Comparison of ENCODE assay signal across 7 mouse cellular contexts in genomic region chr9:24503858-24504219, GRCm38 (mm10). TPM values are rescaled to one million over a fixed set of nuclear protein-coding genes. Genes with fewer than 3 reads are reported as not detected.
DNase-seq lines count a peak whose midpoint lies in the region; ATAC-seq and TF ChIP-seq lines count a peak whose summit lies in the region.

No protein-coding gene starts in this region.

- H3K4me3 ChIP-seq in liver, adult 2 months (ENCODE audit: insufficient read depth, low read depth, low read length) = peak overlapping the region; percentile 88
- peak overlapping the region; percentile 70 for H3K4me3 ChIP-seq in embryonic facial prominence, embryonic 12.5 days
- H3K4me3 ChIP-seq in hindbrain, embryonic 11.5 days (ENCODE audit: low read depth, low read length) = peak overlapping the region; percentile 56

- H3K27me3 ChIP-seq in liver, adult 2 months (ENCODE audit: control insufficient read depth, insufficient read depth, low read length) = no peaks in the 10 kb centered on the region
- H3K27me3 ChIP-seq in embryonic facial prominence, embryonic 12.5 days = no peaks in the 10 kb centered on the region
- no peaks in the 10 kb centered on the region for H3K27me3 ChIP-seq in hindbrain, embryonic 11.5 days (ENCODE audit: control insufficient read depth, insufficient read depth, low read length)

- WGBS in liver, adult 2 months = 4% methylated on average over 5 of the region's 5 CpGs
- 5% methylated on average over 5 of the region's 5 CpGs for WGBS in embryonic facial prominence, embryonic 12.5 days
- 14% methylated on average over 5 of the region's 5 CpGs for WGBS in hindbrain, embryonic 11.5 days

- H3K4me1 ChIP-seq in liver, adult 2 months (ENCODE audit: control insufficient read depth, insufficient read depth, low read length) = peaks cover 18% of the 10 kb centered on the region
- peaks cover 16% of the 10 kb centered on the region for H3K4me1 ChIP-seq in embryonic facial prominence, embryonic 12.5 days
- no peaks in the 10 kb centered on the region; the same call in 1 of the 2 replicates for H3K4me1 ChIP-seq in hindbrain, embryonic 11.5 days (replicated peaks; ENCODE audit: control insufficient read depth, insufficient read depth, low read length)

- no peak overlapping the region; the same call in 1 of the 2 replicates for H3K9ac ChIP-seq in liver, adult 2 months (ENCODE audit: low read depth, low read length)
- no peak overlapping the region for H3K9ac ChIP-seq in embryonic facial prominence, embryonic 12.5 days
- peak overlapping the region; percentile 62 for H3K9ac ChIP-seq in hindbrain, embryonic 11.5 days (ENCODE audit: low read depth, low read length)

- H3K27ac ChIP-seq in liver, adult 2 months (replicated peaks; ENCODE audit: insufficient read depth, low read depth, low read length) = peak overlapping the region; percentile 97
- peak overlapping the region; percentile 93; the same call in 1 of the 2 replicates for H3K27ac ChIP-seq in embryonic facial prominence, embryonic 12.5 days
- H3K27ac ChIP-seq in hindbrain, embryonic 11.5 days (ENCODE audit: low read depth, low read length) = no peak overlapping the region

- H3K79me2 ChIP-seq in liver, adult 2 months (ENCODE audit: control insufficient read depth, insufficient read depth, low read length) = peaks cover 17% of the 10 kb centered on the region

- DNase-seq in liver, adult 2 months (ENCODE audit: extremely low read depth, low read depth, low spot score) = peak; percentile 70
- no peak for DNase-seq in liver
- DNase-seq in hindbrain, embryonic 11.5 days (ENCODE audit: low spot score) = peak; percentile 29
- peak; percentile 32 for DNase-seq in lung, postnatal 36 days
- DNase-seq in urinary bladder, postnatal 10 days (ENCODE audit: low spot score) = no peak

- ATAC-seq in embryonic facial prominence, embryonic 12.5 days (ENCODE audit: insufficient number of reproducible peaks, insufficient read depth, low FRiP score, low TSS enrichment) = no peak
- no peak for ATAC-seq in hindbrain, embryonic 11.5 days (ENCODE audit: low FRiP score)
- no peak for ATAC-seq in frontal cortex, adult (ENCODE audit: low TSS enrichment)

- no peaks in the 10 kb centered on the region for H3K9me3 ChIP-seq in embryonic facial prominence, embryonic 12.5 days
- H3K9me3 ChIP-seq in hindbrain, embryonic 11.5 days (ENCODE audit: control insufficient read depth, low read length) = no peaks in the 10 kb centered on the region

- no peak for TF ChIP-seq CTCF in liver, adult 2 months (IDR thresholded peaks at IDR 0.05; ENCODE audit: low read depth, low read length)

- peak overlapping the region; percentile 62 for H3K4me2 ChIP-seq in embryonic facial prominence, embryonic 12.5 days (replicated peaks)
- peak overlapping the region; percentile 60 for H3K4me2 ChIP-seq in hindbrain, embryonic 11.5 days (replicated peaks; ENCODE audit: low read depth, low read length)

- TF ChIP-seq POLR2A in liver, adult 2 months (IDR thresholded peaks at IDR 0.05; ENCODE audit: extremely low read depth, insufficient read depth, low read length) = no peak

- H3K36me3 ChIP-seq in liver, adult 2 months (ENCODE audit: control insufficient read depth, insufficient read depth, low read length) = 0 out of 2 replicates have a peak, but pooled peaks cover 2% of the 10 kb centered on the region
- H3K36me3 ChIP-seq in embryonic facial prominence, embryonic 12.5 days = no peaks in the 10 kb centered on the region
- H3K36me3 ChIP-seq in hindbrain, embryonic 11.5 days (ENCODE audit: control insufficient read depth, insufficient read depth, low read length) = no peaks in the 10 kb centered on the region

RNA-seq across cellular contexts. Expression of gene Dpy19l1, which starts 0.9 kb away (rescaled TPM):
- 29.0 TPM in 2 replicates for total RNA-seq in liver, adult 2 months (2014; rRNA removed)
- 10.1 and 10.7 TPM in 2 replicates for polyA plus RNA-seq in liver, adult 2 months (2012; rRNA removed)
- polyA plus RNA-seq in embryonic facial prominence, embryonic 12.5 days (2016; fragmentation: Nextera tagmentation; extraction: Ambion mirVana) = 16.8 and 21.5 TPM in 2 replicates
- polyA plus RNA-seq in hindbrain, embryonic 11.5 days (2014; fragmentation: Nextera tagmentation; extraction: Ambion mirVana) = 14.7 and 14.8 TPM in 2 replicates

Comparison
In these comparisons a context has a peak if more than half of its experiments do, and no peak if none do; other contexts are left out.
1. DNase-seq: peak in liver, adult 2 months (single experiment), hindbrain, embryonic 11.5 days (single experiment) and lung, postnatal 36 days (single experiment); none in liver (single experiment) and urinary bladder, postnatal 10 days (single experiment).
2. Peak in every context shown above with its lines, with median percentiles within 50 percentile points of each other: H3K4me3 ChIP-seq.